Mouse (Mus musculus): ENCODE data around the gene Cct8l1.
A peak's percentile ranks its signal among the peaks of the same experiment; 100 is the strongest.

The Cct8l1 gene

GRCm38 (mm10) chr5:25515767-25516166 is at the start of gene Cct8l1:
Gene Cct8l1 (plus strand): TSS chr5:25516067.
- no peak for DNase-seq (ENCODE audit: low spot score)

- DNase-seq (ENCODE audit: low spot score), result peak; percentile 78
Observed at GRCm38 (mm10) chr5:25472070-25472469, 43.8 kb upstream of the Cct8l1 start.

DNA sequence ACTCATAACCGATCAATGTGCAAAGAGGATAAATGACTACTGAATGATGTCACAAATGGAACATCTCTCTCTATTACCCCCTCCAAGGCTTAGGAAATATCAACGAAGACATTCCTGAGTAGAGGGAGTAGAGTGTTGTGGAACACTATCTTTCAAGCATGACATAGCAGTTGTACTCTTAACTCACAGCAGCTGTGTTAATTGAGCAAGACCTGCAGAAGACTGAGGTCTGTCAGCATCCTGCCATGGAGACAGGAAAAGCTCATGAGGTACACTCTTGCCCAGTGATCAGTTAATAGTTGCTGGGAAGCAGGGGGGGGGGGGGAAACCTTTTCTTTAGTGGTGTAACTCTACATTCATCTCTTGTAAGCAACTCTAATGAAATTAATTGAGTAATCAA is 40.1 kb upstream of the Cct8l1 start:
- no peak for DNase-seq (ENCODE audit: low spot score)

DNA sequence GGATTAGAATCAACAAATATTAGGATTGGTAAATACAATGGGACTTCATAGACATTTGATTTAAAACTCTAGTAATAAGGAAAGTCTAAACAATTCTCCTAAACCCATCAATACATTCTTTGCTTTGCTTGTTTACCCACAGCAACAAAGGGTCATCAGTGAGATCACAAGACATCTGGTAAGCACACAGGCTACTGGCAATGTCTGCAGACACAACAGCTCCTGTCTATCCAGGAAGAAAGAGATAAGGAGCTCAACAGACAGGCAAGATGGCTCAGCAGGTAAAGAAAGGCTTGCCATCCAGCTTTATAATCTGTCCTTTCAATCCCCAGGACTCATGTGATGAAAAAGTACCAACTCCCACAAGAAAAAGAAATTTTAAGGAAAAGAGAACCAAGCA is 37.0 kb upstream of the Cct8l1 start:
- DNase-seq (ENCODE audit: low spot score), result no peak

DNA sequence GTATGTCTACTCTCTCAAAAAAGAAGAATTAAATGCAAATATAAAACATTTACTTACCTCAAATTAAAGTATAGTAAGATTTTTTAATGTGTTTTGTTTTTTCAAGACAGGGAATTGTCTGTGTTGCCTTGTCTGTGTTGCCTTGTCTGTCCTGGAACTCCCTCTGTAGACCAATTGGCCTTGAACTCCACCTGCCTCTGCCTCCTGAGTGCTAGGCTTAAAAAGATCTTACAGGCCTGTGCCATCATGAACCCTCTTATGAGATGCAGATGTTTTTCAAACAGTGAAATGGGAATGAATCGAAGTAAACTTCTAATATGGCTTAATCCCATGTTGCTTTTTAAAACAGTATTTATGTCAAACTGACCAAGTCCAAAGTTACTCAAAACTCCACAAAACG is 19.2 kb upstream of the Cct8l1 start:
- no peak for DNase-seq (ENCODE audit: low spot score)

DNA sequence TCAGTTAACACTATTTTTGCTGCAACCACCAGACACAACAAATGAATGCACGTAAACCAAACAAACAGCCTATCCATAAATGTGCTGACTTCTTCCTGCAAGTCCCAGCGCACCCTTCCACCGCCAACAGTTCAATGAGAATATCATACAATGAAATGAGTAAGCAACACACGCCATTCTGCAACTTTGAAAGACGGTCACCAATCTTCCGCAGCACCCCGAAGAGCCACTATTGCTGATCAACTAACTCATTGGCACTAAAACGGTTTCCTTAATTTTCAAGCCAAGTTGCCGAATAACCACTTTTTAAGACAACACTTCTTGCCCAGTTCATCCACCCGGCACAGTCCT is 18.5 kb upstream of the Cct8l1 start:
- no peak for DNase-seq (ENCODE audit: low spot score)

- DNase-seq (ENCODE audit: low spot score), result peak; percentile 68
Observed at GRCm38 (mm10) chr5:25497720-25498345, 18.0 kb upstream of the Cct8l1 start.

DNA sequence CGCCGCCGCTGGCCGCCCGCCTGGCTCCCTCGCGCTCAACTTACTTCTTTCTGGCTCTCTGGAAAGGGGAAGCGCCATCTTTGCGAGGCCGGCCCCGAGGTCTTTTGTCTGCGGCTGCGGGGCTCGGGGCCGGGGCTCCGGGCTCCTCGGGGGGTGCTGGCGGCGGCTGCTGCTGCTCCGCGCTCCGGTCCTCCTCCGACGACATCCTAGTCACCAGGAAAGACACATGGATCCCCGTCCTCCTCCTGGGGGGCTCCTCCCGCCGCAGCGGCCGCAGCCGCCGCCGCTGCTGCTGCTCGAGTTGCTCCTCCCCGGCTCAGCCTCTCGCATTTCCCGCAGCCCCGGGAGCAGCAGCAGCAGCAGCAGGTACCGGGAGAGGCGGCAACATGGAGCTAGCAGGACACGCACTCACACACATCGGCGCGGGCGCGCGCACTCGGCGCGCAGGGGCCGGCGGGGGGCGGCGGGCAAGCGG is 17.5 kb upstream of the Cct8l1 start, which contains the start of gene Kmt2c:
TSS of gene Kmt2c (minus strand) at position 438 of the 475 bp plus-strand sequence.
- DNase-seq (ENCODE audit: low spot score), result no peak

DNA sequence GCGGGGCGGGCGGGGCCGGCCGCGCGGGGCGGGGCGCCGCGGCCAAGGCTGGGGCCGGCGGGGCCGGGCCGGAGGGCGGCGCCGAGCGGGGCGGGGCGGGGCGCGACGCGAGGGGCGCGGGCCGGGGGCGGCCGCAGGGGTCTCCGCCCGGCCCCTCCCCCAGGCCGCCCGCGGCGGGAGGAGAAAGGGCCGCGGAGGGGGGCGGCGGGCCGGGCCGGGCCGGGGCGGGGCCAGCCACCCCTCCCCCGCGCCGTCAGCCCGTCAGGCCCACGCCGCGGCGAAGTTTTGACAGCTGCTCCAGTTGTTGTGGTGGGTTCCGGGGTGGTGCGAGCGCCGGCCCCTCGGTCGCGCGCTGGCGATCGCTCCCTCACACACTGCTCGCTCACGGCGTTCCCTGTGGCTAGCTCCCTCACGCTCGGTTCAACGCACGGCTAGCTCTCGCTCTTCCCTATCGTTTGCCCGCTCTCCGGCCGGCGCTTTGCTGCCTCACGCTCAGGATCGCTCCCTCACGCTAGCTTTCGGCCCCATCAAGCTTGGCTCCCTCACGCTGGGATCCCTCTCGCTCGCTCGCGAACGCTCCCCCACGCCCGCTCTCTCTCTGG is 16.9 kb upstream of the Cct8l1 start:
- DNase-seq (ENCODE audit: low spot score), result peak; percentile 83

DNA sequence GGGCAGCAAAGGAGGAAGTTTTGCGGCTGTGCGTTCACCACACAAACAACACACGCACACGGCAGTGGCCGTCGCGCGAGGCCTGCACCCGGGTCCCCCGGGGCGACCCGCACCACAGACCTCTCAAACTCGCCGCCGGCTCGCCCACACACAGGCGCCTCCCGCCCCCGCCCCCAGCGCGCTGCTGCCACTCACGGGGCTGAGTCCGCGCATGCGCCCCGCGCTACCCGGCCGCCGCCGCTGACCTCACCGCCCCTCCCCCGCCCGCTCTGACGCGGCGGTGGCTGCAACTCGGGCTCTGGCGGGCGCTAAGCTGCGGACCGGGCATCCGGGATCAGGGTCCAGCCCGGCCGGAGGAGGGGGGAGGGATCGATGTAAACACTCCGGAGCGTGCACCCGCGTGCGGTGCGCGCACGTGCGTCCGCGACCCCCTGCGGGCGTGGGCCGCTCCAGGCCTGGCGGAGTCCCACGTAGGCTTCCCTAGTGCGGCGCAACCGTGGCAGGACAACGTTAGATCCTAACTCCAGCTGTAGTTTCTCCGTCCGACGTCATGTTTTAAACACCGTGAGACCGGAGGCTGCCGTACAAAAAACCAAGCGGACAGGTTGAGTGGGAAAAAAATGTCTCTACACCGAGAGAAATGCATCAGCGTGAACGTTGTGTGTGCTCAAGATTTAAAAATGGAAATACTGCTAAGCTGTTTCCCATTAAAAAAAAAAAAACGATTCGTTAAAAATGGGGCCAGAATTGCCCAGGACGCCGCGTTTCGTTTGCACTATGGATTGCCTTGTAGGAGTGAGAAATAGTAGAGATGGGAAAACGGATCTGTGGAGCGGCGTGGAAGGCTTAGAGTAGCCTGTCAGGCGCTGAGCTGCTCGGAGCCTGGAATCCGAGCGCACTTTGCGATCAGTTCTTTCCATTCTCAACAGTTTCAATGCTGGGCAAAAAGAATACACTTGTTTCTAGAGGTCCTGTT is 16.2 kb upstream of the Cct8l1 start:
- DNase-seq (ENCODE audit: low spot score), result peak; percentile 95

DNA sequence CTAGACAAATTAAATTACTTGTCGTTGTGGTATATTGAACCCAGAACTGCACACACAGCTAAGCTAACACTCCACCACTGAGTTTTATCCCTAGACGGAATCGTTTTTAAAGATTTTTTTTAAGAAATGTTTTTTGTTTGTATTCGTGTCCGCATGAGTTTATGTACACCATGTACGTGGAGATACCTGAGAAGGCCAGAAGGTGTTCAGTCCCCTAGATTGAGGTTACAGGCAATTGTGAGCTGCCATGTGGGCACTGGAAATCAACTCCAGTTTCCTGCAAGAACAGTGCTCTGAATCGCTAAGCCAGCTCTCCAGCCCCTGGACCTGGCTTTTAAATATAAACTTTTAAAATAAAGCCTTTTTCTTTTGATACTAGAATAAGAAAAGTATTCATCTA is 15.2 kb upstream of the Cct8l1 start:
- DNase-seq (ENCODE audit: low spot score), result no peak

DNA sequence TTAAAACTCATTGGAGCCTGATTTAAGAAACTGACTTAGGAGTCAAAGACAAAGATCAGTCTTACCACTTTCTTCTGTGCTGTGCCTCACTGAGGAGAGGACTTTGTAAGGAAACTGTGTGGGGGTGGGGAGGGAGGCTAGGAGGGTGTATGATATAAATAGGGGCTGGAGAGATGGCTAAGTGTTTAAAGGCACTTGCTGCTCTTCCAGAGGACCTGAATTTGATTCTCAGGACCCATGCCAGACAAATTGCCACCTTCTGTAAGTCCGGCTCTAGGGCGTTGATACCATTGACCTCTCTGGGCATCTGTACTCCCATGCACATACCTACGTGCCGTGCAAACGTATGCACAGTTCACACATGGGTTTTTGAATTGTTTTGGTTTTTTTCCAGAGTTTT is 9.8 kb upstream of the Cct8l1 start:
- DNase-seq (ENCODE audit: low spot score), result no peak

DNA sequence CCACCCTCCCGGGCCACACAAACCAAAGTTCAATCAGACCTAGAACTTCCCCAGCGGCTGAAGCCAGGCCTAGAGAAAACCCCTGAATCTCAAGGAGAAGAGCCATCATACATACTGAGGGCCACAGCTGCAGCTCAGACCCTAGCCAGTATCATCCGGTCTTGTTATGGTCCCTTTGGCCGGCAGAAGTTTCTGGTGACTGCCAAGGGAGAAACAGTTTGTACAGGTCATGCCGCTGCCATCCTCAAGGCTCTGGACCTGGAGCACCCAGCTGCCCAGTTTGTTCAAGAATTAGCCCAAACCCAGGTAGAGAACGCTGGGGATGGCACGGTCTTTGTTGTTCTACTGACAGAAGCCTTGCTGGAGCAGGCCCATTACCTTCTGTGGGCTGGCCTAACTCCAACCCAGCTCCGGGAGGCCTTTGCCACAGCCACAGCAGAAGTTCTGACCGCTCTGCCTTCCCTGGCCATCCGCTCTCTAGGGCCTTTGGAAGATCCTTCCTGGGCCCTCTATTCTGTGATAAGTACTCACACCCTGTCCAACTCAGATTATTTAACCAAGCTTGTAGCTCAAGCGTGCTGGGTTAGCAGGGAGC is 531 bp downstream of the Cct8l1 start:
- DNase-seq (ENCODE audit: low spot score), result no peak

DNA sequence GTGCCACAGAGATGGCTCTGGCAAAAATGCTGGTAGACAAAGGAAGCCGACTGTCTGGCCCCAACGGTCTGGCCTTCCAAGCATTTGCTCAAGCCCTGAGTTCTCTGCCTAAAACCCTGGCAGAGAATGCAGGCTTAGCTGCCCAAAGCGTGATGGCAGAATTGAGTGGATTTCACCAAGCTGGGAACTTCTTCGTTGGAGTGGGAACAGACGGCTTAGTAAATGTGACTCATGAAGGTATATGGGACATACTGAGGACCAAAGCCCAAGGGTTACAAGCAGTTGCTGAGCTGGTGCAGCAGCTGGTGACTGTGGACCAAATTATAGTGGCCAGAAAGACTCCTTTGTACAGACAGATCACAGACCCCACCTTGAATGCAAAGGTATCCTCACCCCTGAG is 1.7 kb downstream of the Cct8l1 start:
- no peak for DNase-seq (ENCODE audit: low spot score)

DNA sequence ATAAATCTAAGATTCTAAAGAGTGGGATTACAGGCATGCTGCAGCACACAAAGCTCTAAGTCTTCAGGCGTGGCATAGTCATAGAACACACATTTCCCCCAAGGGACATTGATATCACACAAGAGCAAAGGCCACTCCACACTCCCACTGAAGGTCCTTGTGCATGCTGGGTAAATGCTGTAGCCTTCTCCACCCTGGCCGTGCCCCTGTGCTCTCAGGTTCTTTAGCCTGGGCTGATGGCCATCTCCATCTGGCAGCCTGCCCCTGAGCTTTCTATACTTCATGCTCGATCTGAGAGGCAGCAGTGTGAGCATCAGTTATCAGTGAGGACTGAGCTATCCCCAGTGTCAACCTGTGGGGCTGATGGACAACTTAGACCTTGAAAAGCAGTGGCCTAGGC is 4.0 kb downstream of the Cct8l1 start:
- no peak for DNase-seq (ENCODE audit: low spot score)

DNA sequence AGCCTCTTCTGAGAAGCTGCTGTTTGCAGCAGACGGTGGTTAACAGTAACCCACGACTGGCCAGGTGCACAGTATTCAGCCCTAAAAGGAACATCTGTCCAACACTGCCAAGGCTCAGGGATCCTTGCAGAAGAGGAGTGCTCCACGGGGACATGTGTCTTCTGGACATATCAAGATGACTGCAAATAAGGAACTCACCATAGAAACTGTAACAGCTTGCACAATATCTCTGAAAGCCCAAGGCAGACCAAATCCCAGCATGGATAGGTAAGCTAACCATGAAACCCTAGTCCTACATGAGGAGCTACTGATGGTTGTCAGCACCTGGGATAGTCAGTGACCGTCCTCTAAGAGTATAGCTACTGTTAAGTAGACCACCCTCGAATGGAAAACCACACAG is 5.6 kb downstream of the Cct8l1 start:
- DNase-seq (ENCODE audit: low spot score), result no peak

DNA sequence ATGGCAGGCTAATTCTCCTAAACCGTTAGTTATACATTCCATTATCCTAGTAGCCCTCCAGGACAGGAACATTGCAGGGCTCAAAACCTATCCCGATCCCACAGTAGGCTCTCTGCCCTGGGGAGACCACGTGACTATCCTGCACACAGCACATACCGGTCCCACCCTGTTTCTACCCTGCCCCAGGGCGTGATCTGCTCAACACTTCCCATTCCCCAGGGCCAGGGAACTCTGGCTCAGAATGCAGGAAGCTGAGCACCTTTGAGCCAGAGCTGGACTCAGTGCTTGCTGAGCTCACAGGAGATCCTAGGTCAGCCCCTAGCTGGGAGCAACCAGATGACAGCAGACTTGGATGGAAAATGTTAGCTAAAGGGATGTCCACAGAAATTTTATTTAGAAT is 10.2 kb downstream of the Cct8l1 start:
- no peak for DNase-seq (ENCODE audit: low spot score)

GRCm38 (mm10) chr5:25526926-25527325 is 11.1 kb downstream of the Cct8l1 start:
- DNase-seq (ENCODE audit: low spot score), result no peak

DNA sequence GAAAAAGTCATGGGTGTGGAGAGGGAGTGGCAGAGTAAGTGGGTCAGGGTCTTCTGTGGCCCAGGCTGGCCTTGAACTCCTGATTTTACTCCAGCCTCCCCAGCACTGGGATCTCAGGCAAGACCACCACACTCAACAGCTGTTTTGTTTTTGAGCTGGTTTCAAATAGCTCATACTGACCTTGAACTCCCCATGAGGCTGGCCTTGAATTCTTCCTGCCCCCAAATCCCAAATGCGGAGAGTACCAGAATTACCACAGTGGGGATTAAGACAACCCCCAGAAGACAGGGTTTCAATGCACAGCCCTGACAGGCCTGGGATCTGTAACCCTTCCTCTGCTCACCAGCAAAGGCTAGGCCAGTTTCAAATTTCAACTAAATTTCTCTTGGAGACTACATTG is 12.1 kb downstream of the Cct8l1 start:
- DNase-seq (ENCODE audit: low spot score), result no peak

DNA sequence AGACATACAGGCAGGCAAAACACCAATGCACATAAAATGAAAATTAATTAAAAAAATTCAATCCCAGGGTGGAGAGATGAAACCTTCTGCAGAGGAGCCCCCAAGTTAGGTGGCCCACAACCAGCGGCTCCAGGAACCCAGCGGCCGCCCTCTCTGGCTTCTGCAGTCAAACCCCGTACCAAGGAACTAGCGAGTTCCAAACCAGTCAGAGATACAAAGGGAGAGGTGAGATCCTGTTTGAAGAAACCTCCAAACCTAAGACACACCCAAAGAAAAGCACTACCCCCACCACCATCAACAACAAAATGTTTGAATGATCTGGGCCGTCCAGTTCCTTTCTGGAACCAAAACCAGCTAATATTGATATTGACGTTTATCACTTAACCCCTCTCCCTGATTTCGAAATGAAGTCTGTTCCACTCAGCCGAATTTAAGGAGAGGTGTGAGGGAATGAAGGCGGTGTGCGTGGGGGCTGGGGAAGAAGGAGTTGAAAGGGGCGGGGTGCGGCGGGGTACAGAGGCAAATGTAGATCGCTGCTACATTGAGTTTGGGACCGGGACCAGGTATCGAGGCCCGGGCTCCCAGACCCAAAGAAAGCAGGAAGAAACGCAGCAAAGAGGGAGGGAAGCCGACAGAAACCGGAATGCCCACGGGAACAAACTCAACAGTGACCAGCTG is 13.1 kb downstream of the Cct8l1 start:
- no peak for DNase-seq (ENCODE audit: low spot score)

- DNase-seq (ENCODE audit: low spot score), result peak; percentile 100
Observed at GRCm38 (mm10) chr5:25529529-25530421, 13.9 kb downstream of the Cct8l1 start.

Data from embryo, embryonic 10.5 days (tissue).